Mouse (Mus musculus) layer of hippocampus, adult 9-11 months (tissue): ENCODE measurements at regions not wholly inside any gene's neighbourhood (a gene's known extent, or its start where the extent isn't known, plus 50 kb on each side); places are given as distances from the start of the nearest gene placed in this dataset.

Source experiments
- DNase-seq: peaks from one replicate; pipeline ENCODE4 v3.0.0; 2022

DNA sequence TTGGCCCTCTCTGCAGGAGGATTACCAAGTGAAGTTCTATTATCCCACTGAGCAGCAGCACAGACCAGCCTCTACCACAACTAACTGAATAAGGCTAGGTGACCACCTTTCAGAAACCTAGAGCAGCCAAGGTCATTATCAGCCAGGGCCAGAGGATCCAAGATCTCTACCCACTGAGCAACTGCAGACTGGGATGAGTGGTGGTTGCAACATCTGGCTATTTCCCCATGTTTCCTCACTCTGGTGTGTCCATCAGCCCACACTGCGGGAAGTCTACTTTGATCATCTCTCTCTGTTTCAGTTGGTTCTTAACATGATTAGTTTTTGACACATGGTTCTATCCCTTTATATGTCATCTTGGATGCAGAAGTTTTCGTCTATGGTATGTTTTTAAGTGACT is 157.2 kb downstream of the Cog6 start:
- DNase-seq: no peak

DNA sequence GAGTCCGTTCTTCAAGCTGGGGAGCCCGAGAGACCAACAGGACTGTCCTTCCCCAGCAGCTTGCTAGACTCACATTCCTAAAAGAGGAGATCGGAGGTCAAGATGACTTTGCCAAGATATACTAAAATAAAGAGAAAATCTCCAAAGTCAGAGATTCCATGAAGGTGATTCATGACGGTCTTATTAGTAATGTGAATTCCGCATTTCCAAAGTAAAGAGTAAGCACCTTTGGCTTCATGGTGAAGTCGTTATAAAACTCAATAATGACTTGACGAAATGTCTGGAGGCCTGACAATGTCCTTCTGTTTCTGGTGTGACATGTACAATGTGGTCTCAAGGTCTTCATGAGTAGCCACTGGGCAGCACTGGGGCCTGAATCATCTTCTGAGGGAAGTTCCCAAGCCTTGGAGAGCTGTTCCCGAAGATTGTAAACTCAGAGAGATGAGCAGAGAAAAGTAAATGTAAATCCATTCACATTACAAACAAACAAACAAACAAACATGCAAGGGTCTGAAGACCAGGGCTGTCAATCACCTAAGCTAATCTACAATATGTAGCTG is 157.7 kb downstream of the Cog6 start:
- no peak for DNase-seq

DNA sequence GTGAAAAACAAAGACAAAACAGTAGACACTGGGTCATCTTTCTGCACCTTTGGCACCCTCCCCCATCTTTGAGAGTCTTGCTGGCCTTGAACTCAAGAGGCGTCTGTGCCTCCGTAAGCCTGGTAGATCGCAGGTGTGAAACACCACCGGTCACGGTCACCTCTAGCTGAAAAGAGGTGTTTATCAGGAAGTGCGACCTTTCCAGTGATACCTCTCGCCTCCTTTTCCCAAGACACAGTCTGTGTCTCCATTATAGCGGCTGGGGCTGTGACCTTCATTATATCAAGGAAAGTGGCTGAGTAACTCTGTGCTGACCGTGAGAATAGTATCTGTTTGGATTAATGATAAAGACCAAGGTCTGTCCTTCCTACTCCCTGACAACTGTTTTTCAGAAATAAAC is 158.8 kb downstream of the Cog6 start:
- DNase-seq: no peak

GRCm38 (mm10) chr3:52857076-52857475 is 160.0 kb downstream of the Cog6 start:
- DNase-seq: no peak

DNA sequence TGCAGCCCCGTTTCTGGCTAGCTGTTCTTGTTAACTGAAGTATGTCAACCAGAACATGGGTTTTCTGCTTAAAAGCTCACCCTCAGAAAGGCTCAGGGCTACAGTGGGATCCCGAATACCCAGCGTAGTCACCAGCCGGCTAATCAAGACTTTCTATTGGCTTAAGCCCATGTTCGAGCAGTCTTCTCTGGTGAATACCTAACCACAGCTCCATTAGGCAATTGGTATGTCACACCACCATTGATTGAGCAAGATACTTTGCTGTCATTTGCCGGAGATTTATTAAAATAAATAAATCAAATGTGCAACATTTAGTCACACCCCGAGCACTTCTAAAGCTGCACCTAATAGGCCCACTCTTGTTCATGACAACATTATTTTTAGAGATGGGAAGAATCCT is 162.5 kb downstream of the Cog6 start:
- no peak for DNase-seq

DNA sequence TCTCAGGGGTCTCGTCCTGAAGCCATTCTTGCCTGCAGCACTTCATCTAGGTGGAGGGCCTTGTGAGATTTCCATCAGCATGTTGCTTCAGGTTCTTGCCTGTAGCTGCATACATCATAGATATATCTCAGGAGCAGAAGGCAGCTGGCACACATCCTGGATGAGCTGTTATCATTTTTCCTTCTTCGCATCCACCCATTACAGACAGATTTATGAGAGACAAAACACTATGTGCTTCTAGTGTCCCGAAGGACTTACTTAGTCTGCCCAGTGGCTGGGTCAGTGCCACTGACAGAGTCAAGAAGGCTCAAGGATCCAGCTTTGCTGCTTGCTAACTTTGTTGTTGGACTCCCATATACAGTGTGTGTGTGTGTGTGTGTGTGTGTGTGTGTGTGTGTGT is 163.9 kb downstream of the Cog6 start:
- DNase-seq: no peak

GRCm38 (mm10) chr3:52845166-52845565 is 171.9 kb downstream of the Cog6 start:
- DNase-seq: no peak

DNA sequence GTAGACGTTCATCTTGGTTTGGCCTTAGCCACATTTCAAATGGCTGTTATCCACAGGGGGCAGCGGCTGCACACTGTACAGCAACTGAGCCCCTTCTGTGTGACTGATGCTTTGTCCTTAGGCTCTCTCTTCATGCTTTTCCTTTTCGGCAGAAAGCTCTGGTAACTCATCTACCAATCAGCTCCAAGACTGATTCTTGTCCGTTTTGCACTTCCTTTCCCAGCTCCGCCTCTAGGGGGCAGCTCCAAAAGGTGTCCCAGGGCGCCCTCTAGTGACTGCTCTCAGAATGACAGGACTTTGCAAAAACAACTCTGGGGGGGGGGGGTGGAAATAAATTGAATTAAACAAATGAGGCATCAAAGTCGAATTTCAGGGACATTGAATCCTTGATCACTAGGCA is 173.0 kb downstream of the Cog6 start:
- peak; percentile 76 for DNase-seq

GRCm38 (mm10) chr3:52842866-52843425 is 174.1 kb downstream of the Cog6 start:
- DNase-seq: no peak

- DNase-seq: no peak
Observed at GRCm38 (mm10) chr3:52840160-52840953, 176.7 kb downstream of the Cog6 start.

DNA sequence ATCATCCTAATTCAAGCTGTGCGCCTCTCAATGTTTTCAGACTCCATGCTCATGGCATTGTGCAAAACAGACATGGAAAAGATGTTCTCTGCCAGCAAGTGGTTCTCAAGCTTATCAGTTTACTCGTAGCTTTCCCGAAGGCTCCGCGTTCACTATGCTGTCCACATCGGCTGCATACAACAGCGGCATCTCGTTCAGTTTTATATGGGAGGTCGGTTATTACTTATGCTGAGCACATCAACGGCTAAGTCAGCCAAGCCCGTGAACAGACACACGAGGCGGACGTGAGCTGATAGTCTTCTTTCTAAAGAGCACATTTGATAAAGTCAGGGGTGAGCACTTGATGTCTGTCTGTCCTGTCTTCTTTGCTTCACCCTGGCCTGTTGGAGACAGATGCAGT is 179.0 kb downstream of the Cog6 start:
- no peak for DNase-seq

DNA sequence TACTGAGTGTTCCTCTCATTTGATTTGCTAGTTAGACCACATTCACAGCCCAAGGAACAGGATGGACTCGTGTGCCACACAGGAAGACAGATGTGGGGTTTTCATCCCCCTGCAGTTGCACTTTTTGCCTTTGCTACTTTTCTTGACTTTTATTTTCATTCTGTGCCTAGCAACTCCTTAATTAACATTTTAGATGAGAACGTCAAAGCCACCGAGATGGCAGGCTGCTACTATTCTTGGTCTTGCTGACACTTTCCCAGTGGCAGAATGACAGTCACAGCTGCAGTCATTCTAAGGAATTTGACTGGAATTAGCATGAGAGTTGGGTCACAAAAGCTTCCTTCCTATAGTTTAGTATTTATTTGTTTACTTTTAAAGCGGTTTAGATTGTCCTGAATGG is 179.5 kb downstream of the Cog6 start:
- no peak for DNase-seq

DNA sequence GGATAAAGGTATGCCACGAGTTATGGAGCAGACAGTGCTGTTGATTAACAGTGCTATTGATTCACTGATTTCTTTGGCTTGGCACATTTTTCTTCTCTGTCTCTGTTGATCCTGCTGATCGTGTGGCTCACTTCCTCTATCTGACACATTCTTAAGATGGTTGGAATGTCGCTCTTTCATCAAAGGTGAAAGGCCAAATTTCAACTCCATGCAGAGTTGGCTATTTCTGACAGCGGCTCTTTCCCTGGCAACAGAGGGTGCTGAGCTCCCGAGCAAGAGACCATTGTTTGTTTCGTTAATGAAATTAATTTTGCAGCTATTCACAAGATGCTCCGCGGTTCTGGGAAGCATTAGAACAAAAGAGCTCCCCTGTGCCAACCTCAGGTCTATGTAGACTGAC is 180.3 kb downstream of the Cog6 start:
- no peak for DNase-seq

DNA sequence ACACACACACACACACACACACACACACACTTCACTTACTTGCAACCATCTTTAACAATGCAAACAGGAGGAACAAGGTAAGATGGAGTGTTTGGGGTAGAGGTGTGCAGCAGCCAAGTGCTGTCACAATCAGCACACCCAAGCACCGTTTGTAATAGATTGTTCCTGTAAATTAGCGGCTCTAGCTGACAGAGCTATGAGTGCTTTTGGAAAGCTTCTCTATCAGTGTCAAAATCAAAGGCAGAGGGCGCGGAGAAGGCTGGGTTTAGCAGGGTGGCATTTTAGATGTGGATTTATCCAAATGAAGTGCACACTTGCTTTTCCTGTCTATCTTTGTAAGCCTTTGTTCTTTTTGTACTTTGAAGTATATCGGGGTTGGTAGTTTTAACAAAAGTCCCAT is 184.6 kb downstream of the Cog6 start:
- no peak for DNase-seq

- no peak for DNase-seq
Observed at GRCm38 (mm10) chr3:52831986-52832385, 185.1 kb downstream of the Cog6 start.

GRCm38 (mm10) chr3:52830101-52830500 is 186.9 kb downstream of the Cog6 start:
- DNase-seq: no peak

- DNase-seq: no peak
Observed at GRCm38 (mm10) chr3:52829069-52829468, 188.0 kb downstream of the Cog6 start.

GRCm38 (mm10) chr3:52828473-52828872 is 188.6 kb downstream of the Cog6 start:
- DNase-seq: no peak

DNA sequence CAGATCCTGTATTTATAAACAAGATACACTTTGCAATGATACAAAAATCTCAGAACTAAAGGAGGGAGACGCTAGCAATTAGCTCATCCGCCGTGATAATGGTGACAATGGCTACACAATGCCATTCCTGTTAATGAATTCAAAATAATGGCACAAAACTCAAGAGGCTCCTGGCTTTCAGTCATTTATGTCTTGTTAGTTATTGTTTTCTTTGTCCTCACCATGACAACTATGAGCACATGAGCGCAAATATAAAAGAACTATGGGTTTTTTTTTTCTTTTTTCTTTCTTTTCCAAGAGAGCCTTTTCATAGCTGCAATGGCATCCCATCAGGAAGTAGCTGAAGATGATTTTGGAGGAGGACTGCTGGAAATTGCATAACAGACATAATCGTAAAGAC is 194.2 kb downstream of the Cog6 start:
- no peak for DNase-seq

DNA sequence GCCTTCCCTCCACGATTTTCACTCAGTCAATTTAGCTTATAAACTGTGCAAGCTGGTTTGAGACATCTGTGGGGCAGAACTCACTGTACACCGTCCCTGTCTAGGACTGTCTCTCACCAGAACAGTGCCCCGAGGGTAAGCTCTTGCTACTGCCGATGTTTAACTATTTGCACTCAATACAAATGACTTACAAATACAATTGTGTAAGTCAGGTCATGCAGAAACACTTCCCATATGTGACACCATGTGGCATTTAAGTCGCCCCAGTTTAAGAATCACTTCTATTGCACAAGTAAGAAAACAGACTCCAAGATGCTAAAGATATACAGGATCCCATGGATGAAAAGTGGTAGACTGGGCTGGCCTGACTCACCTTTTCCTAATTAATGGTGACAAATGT is 195.6 kb downstream of the Cog6 start:
- DNase-seq: no peak

GRCm38 (mm10) chr3:52818401-52818800 is 198.6 kb downstream of the Cog6 start:
- DNase-seq: no peak

DNA sequence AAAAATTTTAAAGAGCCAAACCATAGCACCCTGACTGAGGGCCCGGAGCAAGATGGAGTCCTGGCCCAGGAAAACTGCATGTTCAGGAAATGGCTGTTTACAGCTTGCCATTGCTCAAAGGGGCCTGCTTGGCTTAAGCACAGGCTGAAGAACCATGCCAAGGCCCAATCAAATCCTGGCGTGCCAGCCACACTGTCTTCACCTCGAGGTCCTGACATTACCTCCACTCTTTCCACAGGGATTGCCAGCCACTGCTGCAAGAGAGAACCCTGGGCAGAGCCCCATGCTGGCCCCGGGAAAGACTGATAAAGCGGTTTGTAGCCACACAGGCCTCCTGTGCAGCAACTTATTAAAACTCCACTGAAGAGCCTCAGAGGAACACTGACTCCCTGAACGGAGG is 199.6 kb downstream of the Cog6 start:
- DNase-seq: no peak

DNA sequence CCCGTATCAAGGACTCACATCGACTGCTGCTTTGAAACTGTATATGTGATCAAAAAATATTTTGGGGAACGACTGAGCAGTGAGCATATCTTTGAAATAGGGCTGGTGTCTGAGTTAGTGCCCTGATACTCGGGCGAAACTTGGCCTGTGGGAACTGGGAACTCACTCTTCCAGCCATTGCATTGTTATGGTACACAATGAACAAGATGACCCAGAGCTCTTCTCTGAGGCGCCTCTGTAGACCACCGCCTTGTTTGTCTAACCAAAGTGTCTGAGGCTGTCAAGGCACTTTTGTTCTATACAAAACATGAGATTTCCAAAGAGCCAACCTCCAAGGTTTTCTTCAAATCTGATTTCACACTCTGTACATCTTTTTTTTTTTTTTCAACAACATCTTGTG is 201.5 kb downstream of the Cog6 start:
- no peak for DNase-seq

- DNase-seq: no peak
Observed at GRCm38 (mm10) chr3:52802324-52802723, 214.7 kb downstream of the Cog6 start.

- no peak for DNase-seq
Observed at GRCm38 (mm10) chr3:52801446-52801845, 215.6 kb downstream of the Cog6 start.
